Mouse (Mus musculus) CH12.LX (cell line): ENCODE data around the gene Rab11b. TPM values are rescaled to one million over a fixed set of nuclear protein-coding genes. Genes with fewer than 3 reads are reported as not detected.

Experiments
- DNase-seq: peaks from one replicate; pipeline ENCODE4 v3.0.0-alpha.2; 2013; ENCODE audit errors: extremely low read depth
- H3K27ac ChIP-seq: 2 replicates; pipeline ENCODE4 v1.5.1; 2012; ENCODE audit warnings: low read depth, mild to moderate bottlenecking, control low read depth, moderate library complexity; ENCODE audit not compliant: insufficient read depth
- H3K27me3 ChIP-seq: replicated peaks from 2 replicates; pipeline ENCODE3; 2012; ENCODE audit warnings: inconsistent platforms
- H3K36me3 ChIP-seq, 2 experiments: replicated peaks in 1 of 2; 2 replicates each; pipeline versions ENCODE3 to v1.6.1; 2012; ENCODE audit warnings: inconsistent platforms in 1 of 2, low read length in 1 of 2, mild to moderate bottlenecking in 1 of 2, mixed read lengths in 1 of 2, moderate library complexity in 1 of 2; ENCODE audit not compliant: control insufficient read depth in 1 of 2, insufficient read depth in 1 of 2
- H3K4me1 ChIP-seq, 2 experiments: 2 replicates each; pipeline ENCODE4 v1.6.1; 2012; ENCODE audit warnings: inconsistent platforms in 1 of 2, moderate library complexity in 1 of 2; ENCODE audit not compliant: insufficient read depth in 2 of 2, control insufficient read depth in 1 of 2
- H3K4me2 ChIP-seq: 2 replicates; pipeline ENCODE4 v1.6.1; 2012; ENCODE audit warnings: low read depth, mild to moderate bottlenecking, control low read depth; ENCODE audit not compliant: poor library complexity, insufficient read depth, severe bottlenecking
- H3K4me3 ChIP-seq, 3 experiments: fragments of 150-350 bp in 1 of 3; sonication (generic) in 1 of 3; replicated peaks in 1 of 3; 2 replicates each; pipeline versions ENCODE3 to v1.5.1; 2011 to 2012; ENCODE audit warnings: low read depth in 2 of 3, low read length in 2 of 3, mild to moderate bottlenecking in 2 of 3, moderate library complexity in 2 of 3, control low read depth in 1 of 3, improper control_type of control experiment in 1 of 3, inconsistent platforms in 1 of 3, mixed read lengths in 1 of 3; ENCODE audit not compliant: poor library complexity in 1 of 3
- H3K79me2 ChIP-seq: replicated peaks from 2 replicates; pipeline ENCODE4 v1.6.1; 2012; ENCODE audit warnings: mild to moderate bottlenecking, moderate library complexity; ENCODE audit not compliant: control insufficient read depth, poor library complexity, insufficient read depth, severe bottlenecking; ENCODE audit errors: extremely low read depth
- H3K9ac ChIP-seq: 2 replicates; pipeline ENCODE4 v1.6.1; 2012; ENCODE audit warnings: low read depth, mild to moderate bottlenecking, control low read depth, moderate library complexity; ENCODE audit not compliant: insufficient read depth
- H3K9me3 ChIP-seq: replicated peaks from 2 replicates; pipeline ENCODE3; 2012; ENCODE audit warnings: low read length, inconsistent platforms, mixed read lengths
- CHD1 ChIP-seq: IDR thresholded peaks from 2 replicates; pipeline ENCODE4 v1.6.1; 2012; ENCODE audit warnings: low read depth, low read length, improper control_type of control experiment, inconsistent platforms
- CTCF ChIP-seq, 2 experiments: IDR thresholded peaks in 1 of 2; conservative IDR thresholded peaks in 1 of 2; 2 replicates each; pipeline ENCODE4 v1.5.1; 2011 to 2012; ENCODE audit warnings: low read depth in 2 of 2, low read length in 2 of 2, improper control_type of control experiment in 1 of 2, inconsistent platforms in 1 of 2, mild to moderate bottlenecking in 1 of 2, moderate library complexity in 1 of 2
- GABPA ChIP-seq: IDR thresholded peaks from 2 replicates; pipeline ENCODE4 v1.6.1; 2012; ENCODE audit warnings: low read depth, low read length, improper control_type of control experiment, inconsistent platforms; ENCODE audit not compliant: insufficient replicate concordance
- IRF4 ChIP-seq: IDR thresholded peaks from 2 replicates; pipeline ENCODE4 v1.6.1; 2014; ENCODE audit warnings: low read depth, mild to moderate bottlenecking, inconsistent platforms, low read length, improper control_type of control experiment
- JUND ChIP-seq: conservative IDR thresholded peaks from 2 replicates; pipeline ENCODE4 v1.6.1; 2011; ENCODE audit warnings: low read depth, low read length, improper control_type of control experiment
- MAFK ChIP-seq: IDR thresholded peaks from 2 replicates; pipeline ENCODE4 v1.6.1; 2011; ENCODE audit warnings: low read length, improper control_type of control experiment; ENCODE audit not compliant: insufficient replicate concordance
- MEF2A ChIP-seq: IDR thresholded peaks from 2 replicates; pipeline ENCODE4 v1.6.1; 2014; ENCODE audit warnings: low read depth, mild to moderate bottlenecking, inconsistent platforms, low read length, improper control_type of control experiment, borderline replicate concordance
- MXI1 ChIP-seq: IDR thresholded peaks from 2 replicates; pipeline ENCODE4 v1.6.1; 2011; ENCODE audit warnings: mild to moderate bottlenecking, low read depth, low read length, improper control_type of control experiment
- POLR2AphosphoS2 ChIP-seq: IDR thresholded peaks from 2 replicates; pipeline ENCODE4 v1.6.1; 2011; ENCODE audit warnings: low read depth, low read length, improper control_type of control experiment
- RAD21 ChIP-seq: IDR thresholded peaks from 2 replicates; pipeline ENCODE4 v1.6.1; 2011; ENCODE audit warnings: low read depth, mild to moderate bottlenecking, low read length, improper control_type of control experiment, moderate library complexity
- SMC3 ChIP-seq: IDR thresholded peaks from 2 replicates; pipeline ENCODE4 v1.6.1; 2011; ENCODE audit warnings: low read depth, low read length, improper control_type of control experiment
- ZNF384 ChIP-seq: IDR thresholded peaks from 2 replicates; pipeline ENCODE4 v1.6.1; 2012; ENCODE audit warnings: low read depth, low read length, improper control_type of control experiment, inconsistent platforms
- dilution Hi-C: fragments of 300-500 bp; cut with MboI; formaldehyde crosslinking; loops from 2 replicates; pipeline ENCODE4 v1.14.3; 2020; ENCODE audit warnings: low sequenced_read_pairs; ENCODE audit not compliant: extremely low pct_unique_long_range_greater_than_20kb, extremely low pct_ligation_motif_present
- in situ Hi-C: fragments of 300-500 bp; cut with MboI; formaldehyde crosslinking; loops from 3 replicates; pipeline ENCODE4 v1.14.3; 2019; ENCODE audit warnings: low sequenced_read_pairs, low pct_ligation_motif_present, low pct_unique_long_range_greater_than_20kb, mixed read lengths
- polyA plus RNA-seq: library from polyadenylated mRNA; unstranded; fragments of >175 nt; gene quantifications from 2 replicates; pipeline ENCODE4 v1.2.1, GENCODE M21; 2012; ENCODE audit warnings: low read depth; ENCODE audit not compliant: insufficient read length
- total RNA-seq, 2 experiments: library from RNA; depleted of rRNA; stranded (reverse); fragments of 300-350 nt in 1 of 2; fragments of >200 nt in 1 of 2; gene quantifications; 2 replicates each; pipeline ENCODE4 v1.2.3; 2012 to 2014

The Rab11b gene
- total and polyA plus RNA-seq, 3 experiments, result 17.4 to 57.9 (median 32.7) TPM

GRCm38 (mm10) chr17:33756108-33756790, 4.1 kb downstream of the Rab11b start:
- Histone ChIP-seq H3K27ac (no peak overlapping the region), H3K27me3 (no peaks in the 10 kb centered on the region), H3K4me2 (no peak overlapping the region), H3K4me3 (no peak overlapping the region), H3K4me1 (peaks cover 0 to 42% of the 10 kb centered on the region in 2 experiments; a peak in 2 of 4 replicates), H3K79me2 (peaks cover 33% of the 10 kb centered on the region)
- in situ Hi-C loops, result no loop called here
- no peak for TF ChIP-seq POLR2AphosphoS2
- no peak for TF ChIP-seq CHD1
- TF ChIP-seq GABPA, result no peak
- no peak for TF ChIP-seq MXI1
- TF ChIP-seq IRF4, result no peak
- no peak for TF ChIP-seq MEF2A
- no peak for TF ChIP-seq SMC3
- TF ChIP-seq, all 38 proteins: peak for 0
- DNase-seq, result no peak
- H3K36me3 ChIP-seq, result peaks cover 6 to 58% of the 10 kb centered on the region in 2 experiments
- no peaks in the 10 kb centered on the region for H3K9me3 ChIP-seq
- dilution Hi-C loops, result no loop called here
- no peak overlapping the region for H3K9ac ChIP-seq

GRCm38 (mm10) chr17:33755418-33756107, 4.8 kb downstream of the Rab11b start:
- dilution Hi-C loops (no loop called here), in situ Hi-C loops (no loop called here)
- H3K4me1 ChIP-seq, result peaks cover 0 to 42% of the 10 kb centered on the region in 2 experiments; a peak in 2 of 4 replicates
- H3K4me3 ChIP-seq, result no peak overlapping the region
- TF ChIP-seq ZNF384 (no peak), MAFK (no peak)
- H3K4me2 ChIP-seq, result no peak overlapping the region
- H3K79me2 ChIP-seq, result peaks cover 33% of the 10 kb centered on the region
- peaks cover 9 to 65% of the 10 kb centered on the region in 2 experiments for H3K36me3 ChIP-seq
- no peaks in the 10 kb centered on the region for H3K27me3 ChIP-seq
- no peak overlapping the region for H3K27ac ChIP-seq
- peak; percentile 13 for DNase-seq
- H3K9ac ChIP-seq, result no peak overlapping the region
- no peaks in the 10 kb centered on the region for H3K9me3 ChIP-seq

DNA sequence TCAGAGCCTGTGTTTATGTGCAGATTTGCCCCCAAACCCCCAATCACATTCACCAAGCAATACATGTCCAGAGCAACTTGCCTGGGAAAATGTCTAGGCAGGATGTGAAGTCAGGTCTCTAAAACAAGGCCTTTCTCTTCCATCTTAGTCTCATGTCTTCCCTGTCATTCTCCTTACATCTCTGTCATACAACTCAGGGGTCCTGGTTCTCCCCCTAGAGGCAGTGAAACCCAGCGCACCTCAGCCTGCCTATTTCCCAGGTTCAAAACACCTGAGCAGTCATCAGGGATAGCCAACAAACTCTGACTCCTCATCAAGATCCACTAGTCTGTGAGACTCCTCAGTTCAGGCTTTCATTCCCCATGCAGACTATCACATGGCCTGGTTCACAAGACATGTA, 5.7 kb downstream of the Rab11b start:
- no peak overlapping the region for H3K9ac ChIP-seq
- H3K9me3 ChIP-seq, result no peaks in the 10 kb centered on the region
- H3K4me1 ChIP-seq, result peaks cover 0 to 42% of the 10 kb centered on the region in 2 experiments; a peak in 2 of 4 replicates
- peaks cover 16 to 74% of the 10 kb centered on the region in 2 experiments for H3K36me3 ChIP-seq
- in situ Hi-C loops (no loop called here), dilution Hi-C loops (no loop called here)
- H3K27ac ChIP-seq, result no peak overlapping the region
- no peak overlapping the region for H3K4me2 ChIP-seq
- peak; percentile 17 for DNase-seq
- H3K79me2 ChIP-seq, result peaks cover 33% of the 10 kb centered on the region
- H3K4me3 ChIP-seq, result no peak overlapping the region
- no peaks in the 10 kb centered on the region for H3K27me3 ChIP-seq
- no peak for TF ChIP-seq JUND
- TF ChIP-seq MAFK, result no peak
- TF ChIP-seq CTCF (conservative IDR thresholded peaks at IDR 0.05 in 1 of 2, IDR thresholded peaks at IDR 0.05 in 1 of 2; ENCODE audit: low read depth in 2 of 2, low read length in 2 of 2), result peak in 1 of 2 experiments; percentile 30; a peak in 2 of 4 replicates
- TF ChIP-seq RAD21, result peak; percentile 5
